Comparison of ENCODE assay signal across 9 mouse cellular contexts in genomic region chr4:70451750-70452149, GRCm38 (mm10). TPM values are rescaled to one million over a fixed set of nuclear protein-coding genes. Genes with fewer than 3 reads are reported as not detected.
DNase-seq lines count a peak whose midpoint lies in the region; ATAC-seq and TF ChIP-seq lines count a peak whose summit lies in the region.
"Had no signal": no experiment of that assay in that cellular context is flagged by ENCODE, and none has a peak within 500 bp of the region (broad histone marks: within the 10 kb centered on the region; RNA-seq: fewer than 3 reads in every experiment).

No protein-coding gene starts in this region.

- DNase-seq in heart, adult 18-20 months: peak; percentile 7 to 38
- no peak for DNase-seq in heart, adult 11 months
- DNase-seq in 3T3-L1 (ENCODE audit: low read depth, low spot score): peak; percentile 75
- peak; percentile 44 to 61 for DNase-seq in cerebellum, postnatal 36 days
- DNase-seq in hindlimb bud, embryonic 11.5 days (ENCODE audit: extremely low spot score, low read depth, low spot score): peak; percentile 22
- DNase-seq in lung, postnatal 0 days (ENCODE audit: low spot score): peak; percentile 77
- DNase-seq in right cerebral cortex, postnatal 14 days: peak; percentile 30

- H3K9me3 ChIP-seq in lung, postnatal 0 days (ENCODE audit: low read length): no peaks in the 10 kb centered on the region
- H3K9me3 ChIP-seq: limb, embryonic 15.5 days had no signal

- H3K4me2 ChIP-seq in lung, postnatal 0 days (replicated peaks; ENCODE audit: low read depth, low read length): no peak overlapping the region
- H3K4me2 ChIP-seq: limb, embryonic 15.5 days had no signal

- no peaks in the 10 kb centered on the region for H3K36me3 ChIP-seq in lung, postnatal 0 days (ENCODE audit: insufficient read depth, low read length)
- H3K36me3 ChIP-seq: limb, embryonic 15.5 days had no signal

- TF ChIP-seq EP300 in lung, postnatal 0 days (IDR thresholded peaks at IDR 0.05): no peak

- TF ChIP-seq CTCF in lung, postnatal 0 days (IDR thresholded peaks at IDR 0.05): peak; percentile 89

- H3K27me3 ChIP-seq in lung, postnatal 0 days (replicated peaks; ENCODE audit: insufficient read depth, low read length): no peaks in the 10 kb centered on the region
- H3K27me3 ChIP-seq: limb, embryonic 15.5 days had no signal

- no peak overlapping the region for H3K27ac ChIP-seq in lung, postnatal 0 days (ENCODE audit: low read length)
- H3K27ac ChIP-seq: limb, embryonic 15.5 days had no signal

- 0% methylated on average over 2 of the region's 2 CpGs for WGBS in lung, postnatal 0 days

- ATAC-seq in activated CD4-positive, CD25-positive, alpha-beta regulatory T cell, adult 4 months: peak; percentile 90
- ATAC-seq in lung, postnatal 0 days: peak; percentile 38; the same call in 1 of the 2 replicates

- no peaks in the 10 kb centered on the region for H3K4me1 ChIP-seq in lung, postnatal 0 days (ENCODE audit: insufficient read depth, low read depth, low read length)
- H3K4me1 ChIP-seq: limb, embryonic 15.5 days had no signal

- no peak overlapping the region for H3K4me3 ChIP-seq in lung, postnatal 0 days (ENCODE audit: low read depth, low read length)
- H3K4me3 ChIP-seq: limb, embryonic 15.5 days had no signal

- H3K9ac ChIP-seq in lung, postnatal 0 days (replicated peaks; ENCODE audit: low read depth): no peak overlapping the region
- H3K9ac ChIP-seq: limb, embryonic 15.5 days had no signal

RNA-seq across cellular contexts. Expression of gene Cdk5rap2, which starts 41.5 kb away (rescaled TPM):
- total RNA-seq in heart, adult 18-20 months (2021): 1 to 10 TPM; 4.2 to 5.5 TPM
- 10 to 100 TPM in 1 of 2 experiments, 1 to 10 TPM in 1; 5.5 to 24.3 TPM for polyA plus RNA-seq in activated CD4-positive, CD25-positive, alpha-beta regulatory T cell, adult 4 months (2017; shearing (Covaris generic))
- 3.4 and 3.8 TPM in 2 replicates for polyA plus RNA-seq in lung, postnatal 0 days (2015; fragmentation: Nextera tagmentation; extraction: Ambion mirVana)
